Mouse (Mus musculus) heart, embryonic 12.5 days (tissue): ENCODE data around the gene Taf13. TPM values are rescaled to one million over a fixed set of nuclear protein-coding genes. Genes with fewer than 3 reads are reported as not detected.
A peak's percentile ranks its signal among the peaks of the same experiment; 100 is the strongest.

Experiments
- ATAC-seq: fragments of 200-750 bp; cut with Nextera tagmentation; 2 replicates; pipeline ENCODE4 v1.8.0; 2017; ENCODE audit warnings: moderate TSS enrichment, moderate library complexity; ENCODE audit not compliant: insufficient number of reproducible peaks, low FRiP score
- H3K27ac ChIP-seq: fragments of 300-500 bp; sonication (generic); 2 replicates; pipeline ENCODE4 v1.5.1; 2016; ENCODE audit warnings: mild to moderate bottlenecking, moderate library complexity; ENCODE audit not compliant: poor library complexity, severe bottlenecking
- H3K27me3 ChIP-seq: fragments of 300-500 bp; sonication (generic); replicated peaks from 2 replicates; pipeline ENCODE4 v1.6.1; 2016; ENCODE audit warnings: mild to moderate bottlenecking, moderate library complexity
- H3K36me3 ChIP-seq: fragments of 300-500 bp; sonication (generic); 2 replicates; pipeline ENCODE4 v1.6.1; 2016; ENCODE audit warnings: mild to moderate bottlenecking, moderate library complexity
- H3K4me1 ChIP-seq: fragments of 300-500 bp; sonication (generic); replicated peaks from 2 replicates; pipeline ENCODE4 v1.6.1; 2016; ENCODE audit warnings: mild to moderate bottlenecking
- H3K4me2 ChIP-seq: fragments of 300-500 bp; sonication (generic); 2 replicates; pipeline ENCODE4 v1.6.1; 2016; ENCODE audit warnings: mild to moderate bottlenecking, moderate library complexity
- H3K4me3 ChIP-seq: fragments of 300-500 bp; sonication (generic); 2 replicates; pipeline ENCODE4 v1.5.1; 2016; ENCODE audit warnings: mild to moderate bottlenecking
- H3K9ac ChIP-seq: fragments of 300-500 bp; sonication (generic); 2 replicates; pipeline ENCODE4 v1.6.1; 2016; ENCODE audit warnings: mild to moderate bottlenecking, moderate library complexity
- H3K9me3 ChIP-seq: fragments of 300-500 bp; sonication (generic); replicated peaks from 2 replicates; pipeline ENCODE4 v1.6.1; 2016; ENCODE audit warnings: mild to moderate bottlenecking, moderate library complexity
- WGBS: fragments of 180-500 bp; shearing (Covaris S2); methylation state at CpG from one replicate; pipeline ENCODE4 v1.1.7; 2016; 5-methylcytosine and 5-hydroxymethylcytosine counted together
- polyA plus RNA-seq: library from polyadenylated mRNA; unstranded; fragments of >200 nt; fragmentation: Nextera tagmentation; extraction: Ambion mirVana; gene quantifications from 2 replicates; pipeline ENCODE4 v1.2.1, GENCODE M21; 2016

The Taf13 gene
- polyA plus RNA-seq, result 28.9 and 33.1 TPM in 2 replicates

GRCm38 (mm10) chr3:108571443-108572294 lies at the start of gene Taf13:
Gene Taf13 (plus strand): TSS chr3:108571698.
- Histone ChIP-seq H3K27ac (peak within 1 kb of the TSS; percentile 69; the same call in 1 of the 2 replicates), H3K9me3 (no peaks in the 10 kb centered on the region), H3K4me1 (peaks cover 4% of the 10 kb centered on the region; the same call in 1 of the 2 replicates), H3K4me3 (peak within 1 kb of the TSS; percentile 67), H3K9ac (peak within 1 kb of the TSS; percentile 80), H3K4me2 (peak within 1 kb of the TSS; percentile 85), H3K27me3 (peaks cover 13% of the 10 kb centered on the region; the same call in 1 of the 2 replicates), H3K36me3 (no peaks in the 10 kb centered on the region)
- 1% methylated on average over 42 of the region's 42 CpGs for WGBS
- peak; percentile 100 for ATAC-seq

DNA sequence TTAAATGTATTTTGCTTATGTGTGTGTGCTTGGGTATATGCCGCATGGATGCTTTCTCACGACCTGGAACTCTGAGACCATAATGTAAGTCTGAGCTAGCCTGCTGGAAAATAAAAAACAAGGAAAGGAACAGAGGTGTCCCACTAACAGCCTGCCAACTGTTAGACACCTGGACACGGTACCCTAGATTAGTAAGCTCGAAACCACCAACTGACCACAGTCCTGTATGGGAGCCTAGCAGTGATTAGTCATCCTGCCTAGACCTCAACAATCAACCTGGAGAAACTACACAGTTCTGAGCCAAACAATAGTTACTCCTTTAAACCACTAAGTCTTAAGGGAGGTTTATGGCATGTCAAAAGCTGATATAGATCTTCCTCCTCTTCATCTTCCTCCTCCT lies 48.1 kb upstream of the Taf13 start:
- Histone ChIP-seq H3K9me3 (0 out of 2 replicates have a peak, but pooled peaks cover 1% of the 10 kb centered on the region), H3K9ac (no peak overlapping the region), H3K36me3 (no peaks in the 10 kb centered on the region), H3K4me2 (no peak overlapping the region), H3K4me3 (no peak overlapping the region), H3K27me3 (no peaks in the 10 kb centered on the region), H3K4me1 (no peaks in the 10 kb centered on the region), H3K27ac (no peak overlapping the region)
- no peak for ATAC-seq
- 83% methylated on average over 4 of the region's 4 CpGs for WGBS

GRCm38 (mm10) chr3:108528489-108528888 lies 43.0 kb upstream of the Taf13 start:
- Histone ChIP-seq H3K27ac (no peak overlapping the region), H3K9me3 (0 out of 2 replicates have a peak, but pooled peaks cover 3% of the 10 kb centered on the region), H3K4me3 (no peak overlapping the region), H3K27me3 (no peaks in the 10 kb centered on the region), H3K4me2 (no peak overlapping the region), H3K9ac (no peak overlapping the region), H3K36me3 (no peaks in the 10 kb centered on the region), H3K4me1 (peaks cover 9% of the 10 kb centered on the region)
- ATAC-seq, result no peak
- 85% methylated on average over 8 of the region's 8 CpGs for whole genome bisulfite sequencing

DNA sequence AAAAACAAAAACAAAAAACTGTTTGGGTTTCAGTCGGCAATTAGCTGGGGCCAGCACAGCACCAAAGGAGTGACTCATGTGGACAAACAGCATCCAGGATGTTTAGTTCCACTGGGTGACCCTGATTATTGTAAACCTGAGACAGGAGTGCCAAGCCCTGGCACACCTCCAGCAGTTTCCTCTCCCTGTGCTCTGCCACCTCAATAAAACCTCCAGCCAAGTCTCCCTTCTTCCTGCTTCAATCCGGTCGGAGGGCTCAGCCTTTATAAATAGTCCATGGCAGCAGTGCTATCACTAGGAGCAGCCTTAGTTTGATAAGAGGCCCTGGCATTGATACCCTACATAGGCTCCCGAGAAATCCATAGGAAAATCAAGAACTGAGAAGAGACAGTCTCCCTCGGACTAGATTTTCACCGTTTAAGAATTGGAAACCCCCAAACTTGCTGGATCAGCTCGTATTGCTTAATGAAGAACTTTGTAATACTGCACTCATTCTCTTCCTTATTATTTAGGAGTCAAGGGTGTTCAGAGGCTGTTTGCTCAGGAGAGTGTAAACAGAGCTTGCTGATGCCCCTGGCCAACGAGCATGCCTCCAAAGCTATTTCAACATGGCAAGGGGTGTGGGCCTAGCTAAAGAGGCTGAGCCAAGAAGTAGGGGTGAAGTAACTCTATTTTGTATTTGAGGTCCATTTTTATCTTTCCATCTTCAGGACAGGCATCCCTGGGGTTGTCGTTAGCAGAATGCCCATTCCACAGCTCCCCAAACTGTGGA lies 38.2 kb upstream of the Taf13 start:
- 0 out of 2 replicates have a peak, but pooled peaks cover 3% of the 10 kb centered on the region for H3K9me3 ChIP-seq
- ATAC-seq, result no peak
- H3K4me3 ChIP-seq, result no peak overlapping the region
- H3K27me3 ChIP-seq, result peaks cover 13% of the 10 kb centered on the region
- no peak overlapping the region for H3K9ac ChIP-seq
- H3K4me1 ChIP-seq, result peaks cover 18% of the 10 kb centered on the region
- H3K4me2 ChIP-seq, result no peak overlapping the region
- no peak overlapping the region for H3K27ac ChIP-seq
- WGBS, result 47% methylated on average over 9 of the region's 9 CpGs
- no peaks in the 10 kb centered on the region for H3K36me3 ChIP-seq

DNA sequence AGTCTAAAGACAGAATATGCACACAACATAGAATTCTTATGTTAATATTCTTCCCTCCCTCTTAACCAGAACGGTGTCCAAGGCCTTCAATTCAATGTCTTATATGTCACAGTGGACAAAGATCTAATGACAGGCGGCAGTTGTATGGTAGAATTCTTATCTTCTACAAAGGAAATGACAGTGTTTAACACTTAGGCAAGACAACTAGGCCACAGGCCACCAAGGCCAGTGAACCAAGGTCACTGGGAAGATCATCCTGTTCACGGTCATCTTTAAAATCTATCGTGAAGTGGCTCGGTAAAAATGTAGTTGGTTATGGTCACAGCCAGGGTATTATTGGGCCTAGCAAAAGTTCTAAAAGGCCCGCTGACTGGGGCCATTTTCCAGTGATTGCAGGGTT lies 37.5 kb upstream of the Taf13 start, which contains the start of gene 1700013F07Rik:
Gene 1700013F07Rik, plus strand, starts transcription at position 200 of the 400 bp plus-strand sequence.
- Histone ChIP-seq H3K4me2 (no peak within 1 kb of the TSS), H3K36me3 (no peaks in the 10 kb centered on the region), H3K9ac (no peak within 1 kb of the TSS), H3K4me3 (no peak within 1 kb of the TSS), H3K9me3 (no peaks in the 10 kb centered on the region), H3K27me3 (peaks cover 18% of the 10 kb centered on the region), H3K4me1 (peaks cover 18% of the 10 kb centered on the region), H3K27ac (no peak within 1 kb of the TSS)
- 70% methylated on average over 6 of the region's 6 CpGs for WGBS
- ATAC-seq, result no peak

- WGBS, result 5% methylated on average over 15 of the region's 15 CpGs
- Histone ChIP-seq H3K36me3 (no peaks in the 10 kb centered on the region), H3K4me1 (peaks cover 18% of the 10 kb centered on the region), H3K4me2 (peak overlapping the region; percentile 82), H3K9ac (no peak overlapping the region), H3K27ac (no peak overlapping the region), H3K4me3 (peak overlapping the region; percentile 48), H3K9me3 (no peaks in the 10 kb centered on the region), H3K27me3 (peaks cover 18% of the 10 kb centered on the region)
- no peak for ATAC-seq
Measured at GRCm38 (mm10) chr3:108535896-108536516, 35.5 kb upstream of the Taf13 start.

- no peaks in the 10 kb centered on the region for H3K36me3 ChIP-seq
- peak within 1 kb of the TSS; percentile 38 for H3K9ac ChIP-seq
- peaks cover 18% of the 10 kb centered on the region for H3K27me3 ChIP-seq
- peaks cover 18% of the 10 kb centered on the region for H3K4me1 ChIP-seq
- peak within 1 kb of the TSS; percentile 48 for H3K4me3 ChIP-seq
- H3K27ac ChIP-seq, result no peak within 1 kb of the TSS
- H3K4me2 ChIP-seq, result peak within 1 kb of the TSS; percentile 82
- peak; percentile 51; the same call in 1 of the 2 replicates for ATAC-seq
- H3K9me3 ChIP-seq, result no peaks in the 10 kb centered on the region
- 3% methylated on average over 32 of the region's 35 CpGs for WGBS
Measured at GRCm38 (mm10) chr3:108536517-108537260, 34.8 kb upstream of the Taf13 start, which contains the start of gene 5330417C22Rik. Gene 5330417C22Rik (minus strand): TSS chr3:108536536.

DNA sequence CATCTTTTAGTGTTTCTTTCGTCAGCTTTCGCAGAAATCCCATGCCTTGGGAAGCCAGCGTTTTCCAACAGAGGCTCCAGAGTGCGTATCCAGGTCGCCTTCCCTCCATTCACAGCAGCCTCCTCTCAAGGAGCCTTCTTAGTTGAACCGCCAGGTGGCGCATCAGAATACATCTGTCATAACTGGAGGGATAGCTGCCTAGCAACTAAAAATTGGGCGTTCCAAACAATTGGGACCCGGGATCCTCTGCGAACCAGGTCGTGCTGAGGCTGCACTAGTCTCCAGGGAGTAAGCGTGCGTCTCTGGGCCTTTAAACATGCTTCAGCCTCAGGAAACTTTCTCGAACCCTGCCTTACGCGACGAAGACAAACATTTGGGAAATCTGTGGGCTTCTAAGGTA lies 34.2 kb upstream of the Taf13 start:
- H3K27ac ChIP-seq, result no peak overlapping the region
- H3K9ac ChIP-seq, result peak overlapping the region; percentile 38; the same call in 1 of the 2 replicates
- peak overlapping the region; percentile 18 for H3K4me3 ChIP-seq
- WGBS, result 6% methylated on average over 17 of the region's 17 CpGs
- H3K4me2 ChIP-seq, result peak overlapping the region; percentile 52
- H3K4me1 ChIP-seq, result peaks cover 18% of the 10 kb centered on the region
- peaks cover 21% of the 10 kb centered on the region for H3K27me3 ChIP-seq
- no peaks in the 10 kb centered on the region for H3K36me3 ChIP-seq
- H3K9me3 ChIP-seq, result no peaks in the 10 kb centered on the region
- peak; percentile 53 for ATAC-seq

DNA sequence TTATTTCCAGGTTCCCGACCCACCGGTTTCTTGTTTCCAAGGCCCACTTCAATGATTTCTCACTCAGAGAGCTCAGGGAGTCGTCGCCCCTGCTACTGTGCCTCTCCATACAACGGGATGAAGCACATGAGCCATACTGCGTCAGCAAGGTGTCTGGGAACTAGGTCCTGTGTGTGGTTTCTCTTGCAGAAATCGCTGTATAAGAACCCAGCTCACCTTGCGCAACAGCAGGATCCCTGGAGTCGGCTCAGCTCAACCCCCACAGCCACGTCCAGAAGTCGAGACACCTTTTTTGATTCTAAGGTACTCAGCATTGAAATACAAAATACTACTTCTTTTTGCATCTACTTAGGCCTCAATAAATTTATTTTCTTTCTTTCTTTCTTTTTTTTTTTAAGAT lies 29.2 kb upstream of the Taf13 start:
- H3K4me1 ChIP-seq, result no peaks in the 10 kb centered on the region
- WGBS, result 75% methylated on average over 11 of the region's 11 CpGs
- no peak for ATAC-seq
- H3K9me3 ChIP-seq, result 0 out of 2 replicates have a peak, but pooled peaks cover 4% of the 10 kb centered on the region
- peaks cover 11% of the 10 kb centered on the region for H3K27me3 ChIP-seq
- H3K36me3 ChIP-seq, result no peaks in the 10 kb centered on the region
- H3K27ac ChIP-seq, result no peak overlapping the region
- no peak overlapping the region for H3K4me2 ChIP-seq
- no peak overlapping the region for H3K9ac ChIP-seq
- H3K4me3 ChIP-seq, result no peak overlapping the region

- Histone ChIP-seq H3K36me3 (peaks cover 22% of the 10 kb centered on the region), H3K9me3 (no peaks in the 10 kb centered on the region), H3K27me3 (no peaks in the 10 kb centered on the region), H3K9ac (peak overlapping the region; percentile 99), H3K4me2 (peak overlapping the region; percentile 86), H3K4me1 (no peaks in the 10 kb centered on the region; the same call in 1 of the 2 replicates), H3K27ac (peak overlapping the region; percentile 81), H3K4me3 (peak overlapping the region; percentile 70)
- WGBS, result under 1% methylated on average over 42 of the region's 42 CpGs
- ATAC-seq, result peak; percentile 79
Measured at GRCm38 (mm10) chr3:108554111-108554561, 17.4 kb upstream of the Taf13 start.
